Mouse (Mus musculus) kidney, adult 18-20 months (tissue): ENCODE data around the gene Lsp1.

ENCODE experiments used
- DNase-seq: peaks from one replicate; pipeline ENCODE4 v3.0.0; 2021

The Lsp1 gene

GRCm38 (mm10) chr7:142460636-142461077 lies at the start of gene Lsp1:
Gene Lsp1 (plus strand): TSS chr7:142460809.
- DNase-seq: no peak

- no peak for DNase-seq
Measured at GRCm38 (mm10) chr7:142413285-142413684, 47.3 kb upstream of the Lsp1 start.

DNA sequence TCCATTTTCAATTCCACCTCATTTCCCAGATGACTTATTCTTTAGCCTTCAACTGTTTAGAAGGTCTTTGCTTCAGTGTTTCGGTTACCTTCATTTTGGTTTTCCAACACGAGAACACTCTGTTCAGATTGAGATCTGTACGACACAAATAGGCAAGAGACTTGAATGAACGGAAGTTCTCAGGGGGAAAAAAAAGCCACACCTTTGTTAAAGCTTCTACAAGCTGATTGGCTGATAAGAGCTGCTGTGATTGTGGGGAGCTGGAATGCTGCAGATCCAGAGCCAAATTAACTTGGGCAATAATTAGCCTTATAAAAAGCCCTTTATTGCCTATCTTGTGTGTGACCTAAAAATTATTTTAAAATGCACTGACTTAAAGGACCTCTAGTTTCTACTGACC lies 45.3 kb upstream of the Lsp1 start:
- no peak for DNase-seq

- no peak for DNase-seq
Measured at GRCm38 (mm10) chr7:142416225-142416624, 44.4 kb upstream of the Lsp1 start.

GRCm38 (mm10) chr7:142418027-142418426 lies 42.6 kb upstream of the Lsp1 start:
- DNase-seq: no peak

DNA sequence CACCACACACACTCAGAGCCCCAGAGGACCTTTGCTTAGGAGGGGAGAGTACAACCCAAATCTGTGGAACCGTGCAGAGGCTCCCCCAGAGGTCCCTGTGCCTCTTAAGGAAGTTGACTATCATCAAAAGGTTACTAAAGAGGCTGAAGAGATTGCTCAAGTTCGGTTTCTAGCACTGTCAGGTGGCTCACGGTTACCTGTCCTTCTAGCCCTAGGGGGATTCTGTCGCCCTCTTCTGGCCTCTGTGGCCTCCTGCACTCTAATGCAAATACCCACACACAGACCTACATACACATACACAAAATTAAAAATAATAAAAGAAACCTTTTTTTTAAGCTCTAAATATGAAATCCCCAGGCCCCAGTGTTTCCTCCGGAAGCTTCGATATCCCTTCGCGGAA lies 41.9 kb upstream of the Lsp1 start:
- no peak for DNase-seq

- no peak for DNase-seq
Measured at GRCm38 (mm10) chr7:142419887-142420286, 40.7 kb upstream of the Lsp1 start.

GRCm38 (mm10) chr7:142421826-142422225 lies 38.8 kb upstream of the Lsp1 start:
- DNase-seq: no peak

GRCm38 (mm10) chr7:142425641-142426213 lies 34.9 kb upstream of the Lsp1 start:
- DNase-seq: peak; percentile 48

GRCm38 (mm10) chr7:142428213-142428612 lies 32.4 kb upstream of the Lsp1 start:
- DNase-seq: no peak

DNA sequence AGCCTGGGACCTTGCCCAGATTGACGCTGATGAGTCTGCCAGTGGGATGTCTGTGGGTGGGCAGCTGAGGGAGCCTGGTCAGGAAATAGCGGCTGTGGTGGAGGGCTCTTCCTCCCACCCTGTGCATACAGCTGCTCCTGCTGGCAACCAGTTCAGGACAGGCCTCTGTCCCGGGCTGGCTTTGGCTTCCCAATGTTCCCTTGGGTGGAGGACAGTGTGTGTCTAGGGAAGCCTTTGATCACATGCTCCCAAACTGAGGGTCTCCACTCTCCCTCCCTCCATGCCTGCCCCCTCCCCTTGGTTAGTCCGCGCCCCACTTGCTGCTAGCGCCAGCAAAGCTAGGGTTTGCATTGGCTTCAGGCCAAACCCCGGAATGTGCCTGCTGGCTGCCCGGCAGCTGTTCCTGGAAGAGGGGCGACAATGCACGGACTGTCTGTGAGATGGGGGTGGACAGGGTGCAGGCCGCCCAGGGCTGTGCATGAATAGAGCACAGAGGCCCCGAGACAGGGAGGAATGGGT lies 30.4 kb upstream of the Lsp1 start:
- DNase-seq: no peak

- no peak for DNase-seq
Measured at GRCm38 (mm10) chr7:142431106-142431505, 29.5 kb upstream of the Lsp1 start.

GRCm38 (mm10) chr7:142433623-142434022 lies 27.0 kb upstream of the Lsp1 start:
- DNase-seq: no peak

GRCm38 (mm10) chr7:142434137-142434865 lies 26.3 kb upstream of the Lsp1 start, which contains the start of gene Syt8:
Gene Syt8 (plus strand): TSS chr7:142434850.
- DNase-seq: no peak

GRCm38 (mm10) chr7:142435524-142435923 lies 25.1 kb upstream of the Lsp1 start:
- DNase-seq: peak; percentile 63

GRCm38 (mm10) chr7:142437324-142437723 lies 23.3 kb upstream of the Lsp1 start:
- peak; percentile 37 for DNase-seq

DNA sequence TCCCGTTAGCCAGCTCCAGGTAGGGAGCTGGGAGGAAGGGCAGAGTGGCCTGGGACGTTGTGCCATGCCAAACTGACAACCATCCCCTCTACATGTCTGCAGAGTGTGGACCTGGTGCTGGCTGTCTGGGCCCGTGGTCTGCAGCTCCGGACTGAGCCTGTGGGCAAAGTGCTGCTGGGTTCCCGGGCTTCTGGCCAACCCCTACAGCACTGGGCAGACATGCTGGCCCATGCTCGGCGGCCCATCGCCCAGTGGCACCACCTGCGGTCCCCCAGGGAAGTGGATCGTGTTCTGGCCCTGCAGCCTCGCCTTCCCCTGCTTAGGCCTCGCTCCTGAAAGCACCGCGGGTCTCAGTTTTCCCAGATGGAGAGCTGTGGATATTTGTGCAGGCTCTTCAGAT lies 20.6 kb upstream of the Lsp1 start:
- no peak for DNase-seq

DNA sequence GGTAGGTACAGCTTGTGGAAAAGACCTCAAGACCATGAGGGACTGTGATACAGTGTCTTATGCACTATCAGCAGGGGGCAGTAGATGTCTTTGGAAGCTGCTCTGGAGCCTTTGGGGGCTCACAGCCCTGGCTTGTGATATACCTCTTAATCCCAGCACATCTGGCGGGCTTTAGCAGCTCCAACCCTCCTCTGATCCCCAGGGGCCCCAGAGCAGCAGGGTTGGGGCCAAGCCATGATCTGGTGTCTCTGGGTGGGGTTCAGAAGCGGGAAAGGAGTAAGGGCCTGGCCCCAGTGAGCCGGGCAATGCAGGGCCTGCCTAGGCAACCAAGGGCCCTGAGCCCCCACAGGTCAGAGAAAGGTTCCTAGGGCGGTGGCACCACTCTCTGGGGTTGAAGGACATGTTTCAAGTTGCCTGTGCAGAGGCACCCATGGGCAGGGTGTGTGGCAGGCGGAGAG lies 19.9 kb upstream of the Lsp1 start:
- DNase-seq: no peak

GRCm38 (mm10) chr7:142441585-142441984 lies 19.0 kb upstream of the Lsp1 start, which contains the start of gene Tnni2:
Gene Tnni2 (plus strand): TSS chr7:142441808.
- DNase-seq: no peak

DNA sequence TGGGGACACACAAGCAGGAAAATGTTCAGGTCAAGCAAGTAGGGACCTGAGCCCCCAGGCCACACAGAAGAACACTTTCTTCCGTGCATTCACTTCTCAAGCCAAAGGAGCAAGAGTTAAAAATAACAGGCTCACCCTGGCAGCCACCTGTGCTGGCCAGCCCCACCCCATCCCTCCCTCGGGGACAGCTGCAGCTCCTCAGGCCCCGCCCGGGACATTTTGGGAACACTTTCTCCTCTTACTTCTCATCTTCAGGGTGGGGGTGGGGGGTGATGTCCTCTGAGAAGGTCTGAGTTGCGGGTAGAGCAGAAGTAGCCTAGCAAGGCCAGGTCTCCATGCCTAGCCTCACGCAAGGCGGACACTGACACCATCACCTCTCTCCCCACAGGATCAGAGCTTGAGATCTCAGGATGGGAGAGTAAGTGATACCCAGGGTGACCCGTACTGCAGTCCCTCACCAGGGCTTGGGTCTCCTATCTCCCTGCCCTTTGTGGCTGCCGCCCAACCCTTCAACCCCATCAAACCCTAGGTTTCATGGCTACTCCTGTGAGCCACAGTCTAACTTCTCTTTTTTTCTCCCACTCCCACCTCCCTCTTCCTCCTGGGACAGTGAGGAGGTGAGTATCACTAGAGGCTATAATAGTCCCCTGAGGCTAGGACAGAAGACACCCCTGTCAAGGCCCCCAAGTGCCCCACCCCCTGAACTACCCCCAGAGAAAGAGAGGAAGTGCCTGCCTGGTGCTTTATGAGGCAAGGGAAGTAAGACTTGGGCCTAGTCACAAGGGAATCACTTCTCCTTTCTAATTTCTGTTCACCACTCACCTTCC lies 18.3 kb upstream of the Lsp1 start:
- DNase-seq: no peak

GRCm38 (mm10) chr7:142442908-142443420 lies 17.6 kb upstream of the Lsp1 start:
- DNase-seq: no peak

- no peak for DNase-seq
Measured at GRCm38 (mm10) chr7:142443474-142443873, 17.1 kb upstream of the Lsp1 start.

GRCm38 (mm10) chr7:142444171-142444570 lies 16.4 kb upstream of the Lsp1 start:
- DNase-seq: no peak
